Mouse (Mus musculus): ENCODE measurements around the gene Mpzl1. TPM values are rescaled to one million over a fixed set of nuclear protein-coding genes. Genes with fewer than 3 reads are reported as not detected.

Mpzl1 gene
- polyA plus RNA-seq, 2 experiments: 19.4 to 24.6 TPM

DNA sequence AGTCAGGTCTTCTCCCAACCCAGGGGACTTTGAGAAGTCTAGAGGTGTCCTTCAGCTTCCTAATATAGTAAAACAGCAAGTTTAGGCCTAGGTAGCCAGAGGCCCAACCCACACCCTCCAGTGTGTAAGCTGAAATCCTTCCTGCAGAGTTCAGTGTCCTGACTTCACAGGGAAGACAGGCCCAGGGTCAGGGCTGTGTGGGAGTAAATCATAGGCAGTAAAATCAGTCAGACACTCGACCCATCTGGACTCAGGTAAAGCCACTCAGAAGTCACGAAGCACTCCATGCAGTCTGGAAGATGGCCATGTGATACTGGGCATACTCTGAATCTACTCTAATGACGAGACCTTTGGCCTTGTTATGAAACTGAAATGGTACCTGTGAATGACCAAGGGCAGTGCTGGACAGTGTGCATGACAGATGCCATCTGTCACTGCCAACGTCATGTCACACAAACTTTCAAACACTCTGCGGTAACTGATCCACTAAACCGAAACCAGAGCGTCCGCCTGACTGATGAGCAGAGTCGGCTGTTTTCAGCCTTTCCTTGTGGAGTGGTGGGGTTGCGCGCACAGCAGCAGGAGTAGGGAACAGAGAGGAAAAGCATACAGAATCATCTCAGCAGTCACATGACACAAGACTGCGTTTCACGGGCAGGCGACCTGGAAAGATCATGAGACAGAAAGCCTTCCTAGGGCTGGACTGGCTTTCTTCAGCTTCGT lies 39.5 kb downstream of the Mpzl1 start:
- no peak for DNase-seq (ENCODE audit: low read depth in 3 of 3, low spot score in 3 of 3)
- Histone ChIP-seq H3K9ac (replicated peaks) (no peak overlapping the region), H3K4me2 (ENCODE audit: low read depth) (no peak overlapping the region), H3K27ac (no peak overlapping the region), H3K4me1 (replicated peaks; ENCODE audit: control insufficient read depth in 2 of 2, insufficient read depth in 2 of 2, low read length in 1 of 2) (peaks cover 2 to 15% of the 10 kb centered on the region in 2 experiments; a peak in 2 of 4 replicates), H3K9me3 (ENCODE audit: control insufficient read depth, low read length) (no peaks in the 10 kb centered on the region), H3K27me3 (ENCODE audit: control insufficient read depth, insufficient read depth, low read length) (no peaks in the 10 kb centered on the region), H3K4me3 (ENCODE audit: insufficient read depth in 1 of 2, low read depth in 2 of 2, low read length in 2 of 2) (no peak overlapping the region), H3K36me3 (replicated peaks; ENCODE audit: control insufficient read depth, insufficient read depth, low read depth) (no peaks in the 10 kb centered on the region)
- 82% methylated on average over 15 of the region's 15 CpGs for WGBS (ENCODE audit: insufficient replicate concordance)
- no peak for ATAC-seq (ENCODE audit: insufficient read depth)
- TF ChIP-seq CTCF (IDR thresholded peaks at IDR 0.05; ENCODE audit: low read depth) (no peak), EP300 (IDR thresholded peaks at IDR 0.05; ENCODE audit: low read depth) (no peak)

GRCm38 (mm10) chr1:165592295-165593082 lies 41.8 kb downstream of the Mpzl1 start:
- TF ChIP-seq CTCF (IDR thresholded peaks at IDR 0.05; ENCODE audit: low read depth) (no peak), EP300 (IDR thresholded peaks at IDR 0.05; ENCODE audit: low read depth) (no peak)
- Histone ChIP-seq H3K4me1 (replicated peaks; ENCODE audit: control insufficient read depth in 2 of 2, insufficient read depth in 2 of 2, low read length in 1 of 2) (peaks cover 2 to 13% of the 10 kb centered on the region in 2 experiments; a peak in 2 of 4 replicates), H3K9me3 (ENCODE audit: control insufficient read depth, low read length) (no peaks in the 10 kb centered on the region), H3K27me3 (ENCODE audit: control insufficient read depth, insufficient read depth, low read length) (no peaks in the 10 kb centered on the region), H3K27ac (no peak overlapping the region), H3K9ac (replicated peaks) (no peak overlapping the region), H3K4me2 (ENCODE audit: low read depth) (no peak overlapping the region), H3K4me3 (ENCODE audit: insufficient read depth in 1 of 2, low read depth in 2 of 2, low read length in 2 of 2) (no peak overlapping the region), H3K36me3 (replicated peaks; ENCODE audit: control insufficient read depth, insufficient read depth, low read depth) (no peaks in the 10 kb centered on the region)
- ATAC-seq (ENCODE audit: insufficient read depth): peak; percentile 66; the same call in 1 of the 2 replicates
- WGBS (ENCODE audit: insufficient replicate concordance): 20% methylated on average over 14 of the region's 14 CpGs
- DNase-seq (ENCODE audit: low read depth in 3 of 3, low spot score in 3 of 3): no peak

DNA sequence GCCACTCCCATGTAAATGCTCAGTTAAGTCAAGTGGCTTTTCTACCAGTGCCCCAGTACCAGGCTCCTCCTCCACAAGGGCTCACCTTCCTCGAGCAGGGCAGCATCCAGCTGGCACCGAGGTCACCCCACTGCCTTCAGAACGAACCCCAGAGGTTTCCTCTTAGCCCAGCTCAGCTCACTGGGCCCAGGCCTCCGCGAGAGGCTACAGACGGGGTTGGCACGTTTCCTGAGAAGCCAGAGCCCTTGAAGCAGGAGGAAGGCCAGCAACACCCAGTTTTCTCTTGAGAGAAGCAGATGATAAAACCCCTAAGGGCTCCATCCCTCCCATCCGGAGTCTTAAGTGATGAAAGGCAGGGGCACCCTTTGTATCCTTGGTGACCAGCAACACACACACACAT lies 43.6 kb downstream of the Mpzl1 start:
- no peak overlapping the region for H3K27ac ChIP-seq
- no peaks in the 10 kb centered on the region for H3K9me3 ChIP-seq (ENCODE audit: control insufficient read depth, low read length)
- peaks cover 2 to 13% of the 10 kb centered on the region in 2 experiments; a peak in 2 of 4 replicates for H3K4me1 ChIP-seq (replicated peaks; ENCODE audit: control insufficient read depth in 2 of 2, insufficient read depth in 2 of 2, low read length in 1 of 2)
- H3K36me3 ChIP-seq (replicated peaks; ENCODE audit: control insufficient read depth, insufficient read depth, low read depth): no peaks in the 10 kb centered on the region
- no peak for ATAC-seq (ENCODE audit: insufficient read depth)
- H3K9ac ChIP-seq (replicated peaks): no peak overlapping the region
- H3K4me2 ChIP-seq (ENCODE audit: low read depth): no peak overlapping the region
- H3K27me3 ChIP-seq (ENCODE audit: control insufficient read depth, insufficient read depth, low read length): no peaks in the 10 kb centered on the region
- DNase-seq (ENCODE audit: low read depth in 3 of 3, low spot score in 3 of 3): no peak
- TF ChIP-seq EP300 (IDR thresholded peaks at IDR 0.05; ENCODE audit: low read depth) (no peak), CTCF (IDR thresholded peaks at IDR 0.05; ENCODE audit: low read depth) (no peak)
- H3K4me3 ChIP-seq (ENCODE audit: insufficient read depth in 1 of 2, low read depth in 2 of 2, low read length in 2 of 2): no peak overlapping the region
- 56% methylated on average over 8 of the region's 8 CpGs for WGBS (ENCODE audit: insufficient replicate concordance)

GRCm38 (mm10) chr1:165589280-165590048 lies 44.9 kb downstream of the Mpzl1 start:
- no peak overlapping the region for H3K9ac ChIP-seq (replicated peaks)
- H3K27me3 ChIP-seq (ENCODE audit: control insufficient read depth, insufficient read depth, low read length): no peaks in the 10 kb centered on the region
- ATAC-seq (ENCODE audit: insufficient read depth): no peak
- H3K9me3 ChIP-seq (ENCODE audit: control insufficient read depth, low read length): no peaks in the 10 kb centered on the region
- DNase-seq (ENCODE audit: low read depth in 3 of 3, low spot score in 3 of 3): no peak
- H3K36me3 ChIP-seq (replicated peaks; ENCODE audit: control insufficient read depth, insufficient read depth, low read depth): no peaks in the 10 kb centered on the region
- no peak for TF ChIP-seq CTCF (IDR thresholded peaks at IDR 0.05; ENCODE audit: low read depth)
- TF ChIP-seq EP300 (IDR thresholded peaks at IDR 0.05; ENCODE audit: low read depth): no peak
- 47% methylated on average over 10 of the region's 10 CpGs for WGBS (ENCODE audit: insufficient replicate concordance)
- H3K27ac ChIP-seq: no peak overlapping the region
- no peak overlapping the region for H3K4me3 ChIP-seq (ENCODE audit: insufficient read depth in 1 of 2, low read depth in 2 of 2, low read length in 2 of 2)
- H3K4me1 ChIP-seq (replicated peaks; ENCODE audit: control insufficient read depth in 2 of 2, insufficient read depth in 2 of 2, low read length in 1 of 2): peaks cover 2 to 13% of the 10 kb centered on the region in 2 experiments; a peak in 2 of 4 replicates
- H3K4me2 ChIP-seq (ENCODE audit: low read depth): no peak overlapping the region

Measured in liver, embryonic 14.5 days (tissue).